21 mouse cellular contexts compared by ENCODE assay signal in genomic region chr10:15426746-15427145, GRCm38 (mm10).
A peak's percentile ranks its signal among the peaks of the same experiment; 100 is the strongest.
DNase-seq lines count a peak whose midpoint lies in the region; ATAC-seq lines count a peak whose summit lies in the region.
"Had no signal": no experiment of that assay in that cellular context is flagged by ENCODE, and none has a peak within 500 bp of the region (broad histone marks: within the 10 kb centered on the region; RNA-seq: fewer than 3 reads in every experiment).

No protein-coding gene starts in this region.

- no peak overlapping the region for H3K4me2 ChIP-seq in kidney, embryonic 14.5 days (replicated peaks; ENCODE audit: low read depth, low read length)
- H3K4me2 ChIP-seq in kidney, embryonic 15.5 days: no peak overlapping the region
- H3K4me2 ChIP-seq: embryonic facial prominence, embryonic 15.5 days; forebrain, embryonic 15.5 days; heart, embryonic 15.5 days; hindbrain, embryonic 13.5 days had no signal

- peak; percentile 53 for DNase-seq in heart, adult 8-10 months (ENCODE audit: low spot score)
- DNase-seq in heart, postnatal 14 days: no peak
- DNase-seq in kidney, adult 9 months: peak; percentile 5
- peak; percentile 3 to 34 for DNase-seq in kidney, postnatal 25 days
- DNase-seq in left cerebral cortex, postnatal 4 days: no peak
- DNase-seq: adrenal gland, postnatal 10 days; cerebellum, adult 11 months; cerebellum, adult 8-10 months; cerebellum, postnatal 14 days; embryo, embryonic 11 days; gastrocnemius, postnatal 36 days had no signal

- H3K9ac ChIP-seq in kidney, embryonic 14.5 days (ENCODE audit: low read depth, low read length): no peak overlapping the region
- no peak overlapping the region for H3K9ac ChIP-seq in kidney, embryonic 15.5 days
- H3K9ac ChIP-seq: embryonic facial prominence, embryonic 15.5 days; forebrain, embryonic 15.5 days; heart, embryonic 15.5 days; hindbrain, embryonic 13.5 days had no signal

- WGBS in kidney, embryonic 14.5 days: 71% methylated on average over 2 of the region's 2 CpGs
- 61% methylated on average over 2 of the region's 2 CpGs for WGBS in kidney, embryonic 15.5 days

- no peak overlapping the region for H3K4me3 ChIP-seq in kidney, embryonic 14.5 days (ENCODE audit: low read length)
- H3K4me3 ChIP-seq in kidney, embryonic 15.5 days (replicated peaks): no peak overlapping the region
- H3K4me3 ChIP-seq: embryonic facial prominence, embryonic 15.5 days; erythroblast, embryonic 14.5 days; forebrain, embryonic 10.5 days; forebrain, embryonic 15.5 days; heart, adult 2 months; heart, embryonic 15.5 days; hindbrain, embryonic 13.5 days had no signal

- no peaks in the 10 kb centered on the region for H3K27me3 ChIP-seq in kidney, embryonic 14.5 days (ENCODE audit: control insufficient read depth, insufficient read depth, low read length)
- H3K27me3 ChIP-seq in kidney, embryonic 15.5 days: no peaks in the 10 kb centered on the region
- H3K27me3 ChIP-seq: embryonic facial prominence, embryonic 15.5 days; forebrain, embryonic 15.5 days; heart, embryonic 15.5 days; hindbrain, embryonic 13.5 days had no signal

- intact Hi-C loops in heart, postnatal 14 days (cut with DNase I): loop anchor here (10.0 kb wide), 1 partner anchor 122 kb away; no protein-coding TSS in a partner anchor
- intact Hi-C loops in left cerebral cortex, postnatal 4 days (cut with DNase I): no loop called here

- no peaks in the 10 kb centered on the region for H3K4me1 ChIP-seq in kidney, embryonic 14.5 days (ENCODE audit: control insufficient read depth, insufficient read depth, low read length)
- H3K4me1 ChIP-seq in kidney, embryonic 15.5 days: no peaks in the 10 kb centered on the region
- H3K4me1 ChIP-seq: embryonic facial prominence, embryonic 15.5 days; forebrain, embryonic 10.5 days; forebrain, embryonic 15.5 days; heart, embryonic 15.5 days; hindbrain, embryonic 13.5 days had no signal

- no peaks in the 10 kb centered on the region for H3K36me3 ChIP-seq in kidney, embryonic 14.5 days (ENCODE audit: control insufficient read depth, insufficient read depth, low read length)
- H3K36me3 ChIP-seq in kidney, embryonic 15.5 days: no peaks in the 10 kb centered on the region
- H3K36me3 ChIP-seq: embryonic facial prominence, embryonic 15.5 days; forebrain, embryonic 10.5 days; forebrain, embryonic 15.5 days; heart, embryonic 15.5 days; hindbrain, embryonic 13.5 days had no signal

- no peak for ATAC-seq in kidney, embryonic 14.5 days (ENCODE audit: low FRiP score, low TSS enrichment)
- no peak for ATAC-seq in kidney, embryonic 15.5 days (replicated peaks; ENCODE audit: low FRiP score)
- ATAC-seq: forebrain, embryonic 15.5 days; hindbrain, postnatal 0 days had no signal

- H3K9me3 ChIP-seq in kidney, embryonic 14.5 days (ENCODE audit: control insufficient read depth, low read length): no peaks in the 10 kb centered on the region
- no peaks in the 10 kb centered on the region for H3K9me3 ChIP-seq in kidney, embryonic 15.5 days (replicated peaks)
- H3K9me3 ChIP-seq: embryonic facial prominence, embryonic 15.5 days; forebrain, embryonic 10.5 days; forebrain, embryonic 15.5 days; heart, embryonic 15.5 days; hindbrain, embryonic 13.5 days had no signal

- H3K27ac ChIP-seq in kidney, embryonic 14.5 days (ENCODE audit: low read depth, low read length): no peak overlapping the region
- H3K27ac ChIP-seq in kidney, embryonic 15.5 days: no peak overlapping the region
- H3K27ac ChIP-seq: embryonic facial prominence, embryonic 15.5 days; forebrain, embryonic 10.5 days; forebrain, embryonic 15.5 days; heart, adult 2 months; heart, embryonic 15.5 days; hindbrain, embryonic 13.5 days; hindbrain, postnatal 0 days had no signal

Comparison
In these comparisons a context has a peak if more than half of its experiments do, and no peak if none do; other contexts are left out.
1. DNase-seq: peak in heart, adult 8-10 months (single experiment), kidney, adult 9 months (single experiment) and kidney, postnatal 25 days (2 of 2); none in heart, postnatal 14 days (0 of 2) and left cerebral cortex, postnatal 4 days (single experiment).